Mouse (Mus musculus): ENCODE data around the gene Shld2.

- TF ChIP-seq CTCF (IDR thresholded peaks at IDR 0.05; ENCODE audit: low read depth, low read length) (no peak), POLR2A (IDR thresholded peaks at IDR 0.05; ENCODE audit: borderline replicate concordance, low read depth, low read length) (no peak)
Observed at GRCm38 (mm10) chr14:34347084-34347483, 36.8 kb upstream of the Shld2 start.
